Mouse (Mus musculus) midbrain, postnatal 0 days (tissue): Measurements from ENCODE around the gene Psmd7. TPM values are rescaled to one million over a fixed set of nuclear protein-coding genes. Genes with fewer than 3 reads are reported as not detected.

Source experiments
- ATAC-seq: fragments of 200-750 bp; cut with Nextera tagmentation; 2 replicates; pipeline ENCODE4 v1.8.0; 2017; ENCODE audit warnings: moderate number of reproducible peaks, mild to moderate bottlenecking, moderate TSS enrichment, moderate library complexity; ENCODE audit not compliant: low FRiP score
- DNase-seq: peaks from one replicate; pipeline ENCODE4 v3.0.0-alpha.2; 2015; ENCODE audit warnings: low spot score
- H3K27ac ChIP-seq: fragments of 300-500 bp; sonication (generic); 2 replicates; pipeline ENCODE4 v1.5.1; 2014; ENCODE audit warnings: low read depth, mild to moderate bottlenecking, low read length, mixed read lengths
- H3K27me3 ChIP-seq: fragments of 300-500 bp; sonication (generic); 2 replicates; pipeline ENCODE4 v1.6.1; 2014; ENCODE audit warnings: low read length, control low read depth, mixed read lengths; ENCODE audit not compliant: insufficient read depth
- H3K36me3 ChIP-seq: fragments of 300-500 bp; sonication (generic); 2 replicates; pipeline ENCODE4 v1.6.1; 2014; ENCODE audit warnings: low read length, control low read depth, mixed read lengths; ENCODE audit not compliant: insufficient read depth
- H3K4me1 ChIP-seq: fragments of 300-500 bp; sonication (generic); 2 replicates; pipeline ENCODE4 v1.6.1; 2014; ENCODE audit warnings: mild to moderate bottlenecking, control low read depth, antibody characterized with exemption, low read length, mixed read lengths; ENCODE audit not compliant: insufficient read depth
- H3K4me2 ChIP-seq: fragments of 300-500 bp; sonication (generic); 2 replicates; pipeline ENCODE4 v1.6.1; 2014; ENCODE audit warnings: low read depth, mild to moderate bottlenecking, low read length, mixed read lengths; ENCODE audit not compliant: poor library complexity, severe bottlenecking
- H3K4me3 ChIP-seq: fragments of 300-500 bp; sonication (generic); 2 replicates; pipeline ENCODE4 v1.5.1; 2014; ENCODE audit warnings: low read depth, mild to moderate bottlenecking, low read length, moderate library complexity
- H3K9ac ChIP-seq: fragments of 300-500 bp; sonication (generic); replicated peaks from 2 replicates; pipeline ENCODE4 v1.6.1; 2014; ENCODE audit warnings: mild to moderate bottlenecking, low read length, moderate library complexity, mixed read lengths; ENCODE audit not compliant: poor library complexity, severe bottlenecking
- H3K9me3 ChIP-seq: fragments of 300-500 bp; sonication (generic); 2 replicates; pipeline ENCODE4 v1.6.1; 2016; ENCODE audit warnings: low read length, control low read depth
- CTCF ChIP-seq: IDR thresholded peaks from 2 replicates; pipeline ENCODE4 v1.5.1; 2016; ENCODE audit warnings: antibody characterized with exemption, mild to moderate bottlenecking
- WGBS: fragments of 180-500 bp; shearing (Covaris S2); extraction: QIAGEN DNeasy Blood & Tissue Kit; methylation state at CpG from one replicate; pipeline ENCODE4 v1.1.7; 2014; 5-methylcytosine and 5-hydroxymethylcytosine counted together
- polyA plus RNA-seq: library from polyadenylated mRNA; unstranded; fragments of >200 nt; fragmentation: Nextera tagmentation; extraction: Ambion mirVana; gene quantifications from 2 replicates; pipeline ENCODE4 v1.2.1, GENCODE M21; 2015
- total RNA-seq: library from RNA; depleted of rRNA; stranded (reverse); fragments of >200 nt; gene quantifications from 2 replicates; pipeline ENCODE4 v1.2.3, GENCODE M21; 2014

Gene Psmd7
- total and polyA plus RNA-seq, 2 experiments from 2014 or later, result 38.2 to 268 TPM

DNA sequence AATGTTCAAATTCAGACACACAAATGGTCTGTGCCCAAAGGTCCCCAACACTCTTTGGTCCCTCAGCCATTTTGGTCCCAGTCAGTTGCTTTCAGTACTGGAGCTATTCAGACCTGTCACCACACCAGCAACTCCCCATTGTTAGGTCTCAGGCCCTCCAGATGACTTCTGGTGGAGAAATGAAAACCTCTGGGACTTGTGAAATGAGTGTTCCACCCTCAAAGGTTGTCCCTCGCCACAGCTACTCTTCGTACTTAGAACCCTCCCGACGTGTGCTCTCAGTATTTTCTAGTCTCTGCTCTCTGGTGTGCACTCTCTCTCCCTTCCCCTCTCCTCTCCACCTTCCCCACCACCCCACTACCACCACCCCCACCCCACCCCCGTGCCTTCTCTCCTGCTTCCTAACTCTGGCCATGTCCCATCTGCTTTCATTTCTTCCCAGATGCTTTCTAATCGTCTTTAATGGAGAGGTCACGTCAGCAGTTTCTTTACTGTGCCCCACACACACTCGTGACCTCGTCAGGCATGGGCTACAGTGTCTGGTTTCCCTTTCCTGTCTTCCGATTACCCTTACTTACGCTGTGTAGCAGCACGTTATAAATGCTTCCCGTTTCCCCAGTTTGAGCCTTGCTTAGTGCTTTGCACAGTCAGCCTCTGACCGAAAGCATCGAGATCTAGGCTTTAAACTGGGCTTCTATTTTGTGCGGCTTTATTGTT, 27.3 kb downstream of the Psmd7 start:
- Histone ChIP-seq H3K9me3 (no peaks in the 10 kb centered on the region), H3K36me3 (0 out of 2 replicates have a peak, but pooled peaks cover 7% of the 10 kb centered on the region), H3K27me3 (no peaks in the 10 kb centered on the region), H3K4me1 (no peaks in the 10 kb centered on the region), H3K4me2 (no peak overlapping the region), H3K9ac (no peak overlapping the region), H3K4me3 (no peak overlapping the region), H3K27ac (no peak overlapping the region)
- TF ChIP-seq CTCF, result no peak
- DNase-seq (no peak), ATAC-seq (no peak)
- 72% methylated on average over 16 of the region's 16 CpGs for WGBS

DNA sequence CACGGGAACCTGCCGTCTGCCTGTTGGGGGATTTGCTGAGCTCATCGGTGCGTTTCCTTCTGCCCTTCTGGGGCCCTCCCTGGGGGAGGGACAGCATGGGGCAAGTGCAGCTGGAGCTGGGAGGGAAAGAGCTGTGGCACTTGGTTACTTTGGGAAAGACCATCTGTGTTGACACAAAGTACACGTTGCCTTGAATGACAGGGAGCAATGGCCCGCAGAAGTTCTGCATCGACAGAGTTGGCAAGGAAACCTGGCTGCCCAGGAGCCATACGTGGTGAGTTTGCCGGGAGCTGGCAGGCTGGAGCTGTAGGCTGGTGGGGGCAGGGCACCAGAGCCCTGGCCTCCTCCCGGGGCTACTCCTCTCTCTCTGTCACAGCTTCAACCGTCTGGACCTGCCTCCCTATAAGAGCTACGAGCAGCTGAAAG, 31.7 kb downstream of the Psmd7 start:
- H3K9ac ChIP-seq, result no peak overlapping the region
- DNase-seq (peak; percentile 60), ATAC-seq (0 out of 2 replicates have a peak, but pooled peaks have one; percentile 31)
- peaks cover 16% of the 10 kb centered on the region for H3K36me3 ChIP-seq
- H3K27me3 ChIP-seq, result no peaks in the 10 kb centered on the region
- H3K9me3 ChIP-seq, result no peaks in the 10 kb centered on the region
- no peak for TF ChIP-seq CTCF
- H3K4me2 ChIP-seq, result no peak overlapping the region
- no peak overlapping the region for H3K4me3 ChIP-seq
- 29% methylated on average over 12 of the region's 12 CpGs for WGBS
- H3K27ac ChIP-seq, result no peak overlapping the region
- no peaks in the 10 kb centered on the region for H3K4me1 ChIP-seq

DNA sequence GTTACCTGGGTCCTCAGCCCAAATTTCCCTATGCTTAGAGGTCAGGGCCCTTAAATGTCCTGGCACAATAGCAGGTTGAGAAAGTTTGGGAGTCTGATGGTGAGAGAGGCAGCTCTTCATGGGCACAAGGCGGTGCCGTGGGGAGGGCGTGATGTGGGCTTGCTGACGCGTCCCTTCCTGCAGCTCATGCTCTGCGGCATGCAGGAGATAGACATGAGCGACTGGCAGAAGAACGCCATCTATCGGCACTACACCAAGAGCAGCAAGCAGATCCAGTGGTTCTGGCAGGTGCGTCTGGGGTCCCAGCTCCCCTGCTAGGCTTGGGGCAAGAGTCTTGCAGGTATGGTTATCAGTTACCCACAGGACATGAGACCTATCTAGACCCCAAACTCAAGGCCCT, 33.0 kb downstream of the Psmd7 start:
- ATAC-seq (no peak), DNase-seq (no peak)
- Histone ChIP-seq H3K4me3 (no peak overlapping the region), H3K9me3 (no peaks in the 10 kb centered on the region), H3K36me3 (peaks cover 18% of the 10 kb centered on the region), H3K9ac (no peak overlapping the region), H3K27me3 (no peaks in the 10 kb centered on the region), H3K4me1 (no peaks in the 10 kb centered on the region), H3K4me2 (no peak overlapping the region), H3K27ac (no peak overlapping the region)
- 90% methylated on average over 10 of the region's 10 CpGs for WGBS
- TF ChIP-seq CTCF, result no peak

DNA sequence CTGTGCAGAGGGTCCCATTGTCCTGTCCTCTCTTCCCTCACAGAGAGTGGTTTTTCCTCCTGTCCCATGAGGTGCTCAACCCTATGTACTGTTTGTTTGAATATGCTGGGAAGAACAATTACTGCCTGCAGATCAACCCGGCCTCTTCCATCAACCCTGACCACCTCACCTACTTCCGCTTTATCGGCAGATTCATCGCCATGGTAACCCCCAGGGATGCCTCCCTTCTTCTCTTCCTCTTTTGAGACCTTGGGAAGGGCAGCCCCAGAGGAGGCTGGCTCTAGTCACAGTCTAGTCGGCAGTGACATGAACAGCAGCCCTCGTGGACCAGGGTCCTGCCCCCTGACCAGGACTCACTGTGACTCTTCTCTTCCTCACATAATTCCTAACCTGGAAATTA, 36.0 kb downstream of the Psmd7 start:
- TF ChIP-seq CTCF, result no peak
- Histone ChIP-seq H3K36me3 (peaks cover 25% of the 10 kb centered on the region), H3K4me1 (no peaks in the 10 kb centered on the region), H3K4me3 (no peak overlapping the region), H3K9ac (no peak overlapping the region), H3K27ac (no peak overlapping the region), H3K27me3 (no peaks in the 10 kb centered on the region), H3K9me3 (no peaks in the 10 kb centered on the region), H3K4me2 (no peak overlapping the region)
- DNase-seq (no peak), ATAC-seq (no peak)
- WGBS, result 22% methylated on average over 6 of the region's 6 CpGs

DNA sequence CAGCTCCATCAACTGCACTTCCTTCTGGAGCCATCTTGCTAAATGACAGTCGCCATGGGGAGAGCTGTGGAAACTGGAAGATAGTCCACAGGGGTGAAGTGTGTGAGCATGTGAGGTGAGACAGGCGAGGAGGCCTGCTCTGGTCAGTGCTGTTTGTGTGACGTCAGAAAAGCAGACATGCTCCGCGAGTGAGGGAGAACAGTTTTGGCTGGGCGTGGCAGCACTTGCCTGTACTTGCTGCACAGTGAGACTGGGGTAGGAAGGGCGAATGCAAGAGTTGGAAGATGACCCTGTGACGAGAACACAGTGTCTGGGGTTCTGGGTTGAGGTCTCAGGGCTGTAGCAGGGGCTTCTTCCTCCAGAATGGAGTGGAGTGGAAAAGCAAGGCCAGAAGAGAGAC, 41.4 kb downstream of the Psmd7 start:
- peaks cover 37% of the 10 kb centered on the region for H3K36me3 ChIP-seq
- no peak overlapping the region for H3K4me2 ChIP-seq
- H3K27me3 ChIP-seq, result no peaks in the 10 kb centered on the region
- no peak overlapping the region for H3K9ac ChIP-seq
- H3K9me3 ChIP-seq, result no peaks in the 10 kb centered on the region
- H3K4me1 ChIP-seq, result no peaks in the 10 kb centered on the region
- TF ChIP-seq CTCF, result no peak
- H3K4me3 ChIP-seq, result no peak overlapping the region
- WGBS, result 90% methylated on average over 8 of the region's 8 CpGs
- no peak for ATAC-seq
- H3K27ac ChIP-seq, result no peak overlapping the region
- no peak for DNase-seq

DNA sequence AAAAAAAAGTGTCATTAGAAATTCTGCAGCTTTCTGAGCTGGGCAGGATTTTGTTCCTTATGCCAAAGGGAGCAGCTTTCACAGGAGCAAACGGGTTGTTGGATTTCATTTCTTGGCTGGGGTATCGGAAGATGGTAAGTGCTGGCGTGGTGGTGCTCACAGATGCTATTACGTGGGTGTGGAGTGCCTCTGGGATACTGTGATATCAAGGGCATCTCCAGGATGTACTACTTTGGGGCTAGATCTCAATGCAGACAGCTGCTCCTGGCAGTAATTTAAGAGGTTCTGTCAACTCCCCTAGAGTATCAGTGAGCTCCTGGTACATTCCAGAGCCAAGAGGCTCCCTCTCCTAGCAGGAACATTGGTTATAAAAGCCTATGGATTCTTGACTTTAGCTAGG, 42.1 kb downstream of the Psmd7 start:
- Histone ChIP-seq H3K27me3 (no peaks in the 10 kb centered on the region), H3K4me2 (no peak overlapping the region), H3K9me3 (no peaks in the 10 kb centered on the region), H3K4me1 (no peaks in the 10 kb centered on the region), H3K4me3 (no peak overlapping the region), H3K27ac (no peak overlapping the region), H3K36me3 (peaks cover 42% of the 10 kb centered on the region), H3K9ac (no peak overlapping the region)
- ATAC-seq (no peak), DNase-seq (no peak)
- no peak for TF ChIP-seq CTCF
- 91% methylated on average over 4 of the region's 4 CpGs for WGBS
